Mouse (Mus musculus): ENCODE data around the gene Cars2. TPM values are rescaled to one million over a fixed set of nuclear protein-coding genes. Genes with fewer than 3 reads are reported as not detected.
A peak's percentile ranks its signal among the peaks of the same experiment; 100 is the strongest.
"Not testable (repeated sequence)": the region's sequence is repeated elsewhere in the genome, so short reads cannot be mapped to it uniquely, and the experiment has no call there.

Gene Cars2
- polyA plus RNA-seq, 1 experiment from 2014 or later, result 25.2 TPM

- peak within 1 kb of the TSS; percentile 49 for H3K4me3 ChIP-seq
- H3K36me3 ChIP-seq, result no peaks in the 10 kb centered on the region
- peaks cover 69% of the 10 kb centered on the region for H3K27me3 ChIP-seq
- peak; percentile 39; the same call in 1 of the 2 replicates for ATAC-seq (ENCODE audit: low FRiP score, low read depth)
- H3K27ac ChIP-seq (replicated peaks), result no peak within 1 kb of the TSS
- H3K4me1 ChIP-seq (replicated peaks), result peaks cover 24% of the 10 kb centered on the region
- peak within 1 kb of the TSS; percentile 98 for H3K4me2 ChIP-seq
- under 1% methylated on average over 68 of the region's 69 CpGs for WGBS
- H3K9ac ChIP-seq, result peak within 1 kb of the TSS; percentile 46
- no peaks in the 10 kb centered on the region for H3K9me3 ChIP-seq
Observed at GRCm38 (mm10) chr8:11477811-11478761, 72.5 kb downstream of the Cars2 start, which contains the start of gene Rab20. Gene Rab20, minus strand, starts transcription at chr8:11478710.

- no peak overlapping the region for H3K27ac ChIP-seq (replicated peaks)
- peak overlapping the region; percentile 98 for H3K4me2 ChIP-seq
- no peak for ATAC-seq (ENCODE audit: low FRiP score, low read depth)
- H3K36me3 ChIP-seq, result no peaks in the 10 kb centered on the region
- H3K4me1 ChIP-seq (replicated peaks), result peaks cover 24% of the 10 kb centered on the region
- no peaks in the 10 kb centered on the region for H3K9me3 ChIP-seq
- no peak overlapping the region for H3K9ac ChIP-seq
- H3K4me3 ChIP-seq, result peak overlapping the region; percentile 49
- 5% methylated on average over 9 of the region's 9 CpGs for WGBS
- H3K27me3 ChIP-seq, result peaks cover 69% of the 10 kb centered on the region
Observed at GRCm38 (mm10) chr8:11477178-11477553, 73.4 kb downstream of the Cars2 start.

GRCm38 (mm10) chr8:11476338-11477177, 74.0 kb downstream of the Cars2 start:
- H3K27ac ChIP-seq (replicated peaks), result no peak overlapping the region
- peaks cover 24% of the 10 kb centered on the region for H3K4me1 ChIP-seq (replicated peaks)
- peak; percentile 7; the same call in 1 of the 2 replicates for ATAC-seq (ENCODE audit: low FRiP score, low read depth)
- peak overlapping the region; percentile 98 for H3K4me2 ChIP-seq
- WGBS, result 10% methylated on average over 24 of the region's 24 CpGs
- no peaks in the 10 kb centered on the region for H3K9me3 ChIP-seq
- H3K27me3 ChIP-seq, result peaks cover 69% of the 10 kb centered on the region
- no peak overlapping the region for H3K9ac ChIP-seq
- no peaks in the 10 kb centered on the region for H3K36me3 ChIP-seq
- H3K4me3 ChIP-seq, result peak overlapping the region; percentile 49

GRCm38 (mm10) chr8:11475876-11476275, 74.7 kb downstream of the Cars2 start:
- Histone ChIP-seq H3K27me3 (peaks cover 67% of the 10 kb centered on the region), H3K4me3 (no peak overlapping the region)
- 22% methylated on average over 2 of the region's 2 CpGs for WGBS

GRCm38 (mm10) chr8:11475397-11475796, 75.2 kb downstream of the Cars2 start:
- Histone ChIP-seq H3K4me3 (no peak overlapping the region), H3K9ac (no peak overlapping the region), H3K9me3 (no peaks in the 10 kb centered on the region), H3K27ac (replicated peaks) (no peak overlapping the region), H3K27me3 (peaks cover 62% of the 10 kb centered on the region), H3K36me3 (no peaks in the 10 kb centered on the region), H3K4me2 (no peak overlapping the region), H3K4me1 (replicated peaks) (peaks cover 24% of the 10 kb centered on the region)
- no peak for ATAC-seq (ENCODE audit: low FRiP score, low read depth)
- 14% methylated on average over 9 of the region's 10 CpGs for WGBS

More at GRCm38 (mm10) chr8:11475876-11476275, 74.7 kb downstream of the Cars2 start:
- H3K9me3 ChIP-seq, result no peaks in the 10 kb centered on the region
- no peak for ATAC-seq (ENCODE audit: low FRiP score, low read depth)
- H3K9ac ChIP-seq, result no peak overlapping the region
- H3K4me1 ChIP-seq (replicated peaks), result peaks cover 24% of the 10 kb centered on the region
- no peaks in the 10 kb centered on the region for H3K36me3 ChIP-seq
- H3K4me2 ChIP-seq, result no peak overlapping the region
- no peak overlapping the region for H3K27ac ChIP-seq (replicated peaks)

GRCm38 (mm10) chr8:11473072-11473471, 77.5 kb downstream of the Cars2 start:
- H3K4me3 ChIP-seq, result no peak overlapping the region
- H3K27me3 ChIP-seq, result peaks cover 41% of the 10 kb centered on the region
- H3K36me3 ChIP-seq, result no peaks in the 10 kb centered on the region
- no peak overlapping the region for H3K27ac ChIP-seq (replicated peaks)
- WGBS, result 37% methylated on average over 4 of the region's 4 CpGs
- peaks cover 15% of the 10 kb centered on the region for H3K4me1 ChIP-seq (replicated peaks)
- H3K9me3 ChIP-seq, result no peaks in the 10 kb centered on the region
- no peak for ATAC-seq (ENCODE audit: low FRiP score, low read depth)
- no peak overlapping the region for H3K9ac ChIP-seq
- no peak overlapping the region for H3K4me2 ChIP-seq

GRCm38 (mm10) chr8:11471309-11471708, 79.3 kb downstream of the Cars2 start:
- 38% methylated on average over 8 of the region's 8 CpGs for WGBS

GRCm38 (mm10) chr8:11470694-11471093, 79.9 kb downstream of the Cars2 start:
- Histone ChIP-seq H3K9ac (no peak overlapping the region), H3K27ac (replicated peaks) (no peak overlapping the region), H3K4me1 (replicated peaks) (no peaks in the 10 kb centered on the region), H3K4me2 (no peak overlapping the region), H3K9me3 (no peaks in the 10 kb centered on the region), H3K36me3 (no peaks in the 10 kb centered on the region), H3K27me3 (peaks cover 18% of the 10 kb centered on the region), H3K4me3 (no peak overlapping the region)
- no peak for ATAC-seq (ENCODE audit: low FRiP score, low read depth)
- WGBS, result 73% methylated on average over 7 of the region's 7 CpGs

More at GRCm38 (mm10) chr8:11471309-11471708, 79.3 kb downstream of the Cars2 start:
- no peak overlapping the region for H3K9ac ChIP-seq
- no peak for ATAC-seq (ENCODE audit: low FRiP score, low read depth)
- H3K27me3 ChIP-seq, result peaks cover 24% of the 10 kb centered on the region
- no peak overlapping the region for H3K27ac ChIP-seq (replicated peaks)
- H3K4me3 ChIP-seq, result no peak overlapping the region
- H3K9me3 ChIP-seq, result no peaks in the 10 kb centered on the region
- H3K4me2 ChIP-seq, result no peak overlapping the region
- H3K36me3 ChIP-seq, result no peaks in the 10 kb centered on the region
- H3K4me1 ChIP-seq (replicated peaks), result peaks cover 1% of the 10 kb centered on the region; the same call in 1 of the 2 replicates

- no peaks in the 10 kb centered on the region for H3K36me3 ChIP-seq
- H3K4me2 ChIP-seq, result no peak overlapping the region
- H3K4me3 ChIP-seq, result no peak overlapping the region
- no peaks in the 10 kb centered on the region for H3K9me3 ChIP-seq
- no peak overlapping the region for H3K9ac ChIP-seq
- no peaks in the 10 kb centered on the region for H3K4me1 ChIP-seq (replicated peaks)
- H3K27me3 ChIP-seq, result peaks cover 4% of the 10 kb centered on the region; the same call in 1 of the 2 replicates
- 2% methylated on average over 3 of the region's 3 CpGs for WGBS
- 0 out of 2 replicates have a peak, but pooled peaks have one; percentile 19 for ATAC-seq (ENCODE audit: low FRiP score, low read depth)
- no peak overlapping the region for H3K27ac ChIP-seq (replicated peaks)
Observed at GRCm38 (mm10) chr8:11469095-11469494, 81.5 kb downstream of the Cars2 start.

- H3K27me3 ChIP-seq; H3K4me2 ChIP-seq; H3K4me3 ChIP-seq; H3K9ac ChIP-seq; H3K36me3 ChIP-seq; H3K4me1 ChIP-seq (replicated peaks); H3K27ac ChIP-seq (replicated peaks); H3K9me3 ChIP-seq; ATAC-seq (ENCODE audit: low FRiP score, low read depth): not testable (repeated sequence)
- WGBS, result 78% methylated on average over 5 of the region's 5 CpGs
Observed at GRCm38 (mm10) chr8:11466528-11466927, 84.1 kb downstream of the Cars2 start.

- Histone ChIP-seq H3K9me3 (no peaks in the 10 kb centered on the region), H3K4me1 (replicated peaks) (no peaks in the 10 kb centered on the region), H3K4me2 (no peak overlapping the region), H3K9ac (no peak overlapping the region), H3K36me3 (no peaks in the 10 kb centered on the region), H3K4me3 (no peak overlapping the region), H3K27ac (replicated peaks) (no peak overlapping the region), H3K27me3 (no peaks in the 10 kb centered on the region)
- WGBS, result 89% methylated on average over 4 of the region's 4 CpGs
- no peak for ATAC-seq (ENCODE audit: low FRiP score, low read depth)
Observed at GRCm38 (mm10) chr8:11465619-11466018, 85.0 kb downstream of the Cars2 start.

- Histone ChIP-seq H3K36me3 (no peaks in the 10 kb centered on the region), H3K4me2 (no peak overlapping the region), H3K4me1 (replicated peaks) (no peaks in the 10 kb centered on the region), H3K9me3 (no peaks in the 10 kb centered on the region), H3K4me3 (no peak overlapping the region), H3K9ac (no peak overlapping the region), H3K27ac (replicated peaks) (no peak overlapping the region), H3K27me3 (no peaks in the 10 kb centered on the region)
- WGBS, result 84% methylated on average over 3 of the region's 3 CpGs
- ATAC-seq (ENCODE audit: low FRiP score, low read depth), result no peak
Observed at GRCm38 (mm10) chr8:11464707-11464964, 85.9 kb downstream of the Cars2 start.
